Mouse (Mus musculus) myocyte (in vitro differentiated cells): ENCODE measurements at regions not wholly inside any gene's neighbourhood (a gene's known extent, or its start where the extent isn't known, plus 50 kb on each side); places are given as distances from the start of the nearest gene placed in this dataset.

Experiments
- H3K27me3 ChIP-seq: one replicate; pipeline ENCODE4 v1.6.1; 2011; ENCODE audit not compliant: control insufficient read depth, insufficient read depth, insufficient read length
- H3K36me3 ChIP-seq: one replicate; pipeline ENCODE4 v1.6.1; 2011; ENCODE audit not compliant: control insufficient read depth, insufficient read depth
- H3K4me2 ChIP-seq: one replicate; pipeline ENCODE4 v1.6.1; 2011; ENCODE audit warnings: low read depth, control low read depth
- H3K4me3 ChIP-seq: one replicate; pipeline ENCODE4 v1.5.1; 2011; ENCODE audit warnings: mild to moderate bottlenecking, control low read depth, moderate library complexity
- H3K79me2 ChIP-seq: one replicate; pipeline ENCODE4 v1.6.1; 2011; ENCODE audit not compliant: control insufficient read depth, insufficient read depth
- H3ac ChIP-seq: one replicate; pipeline ENCODE4 v1.6.1; 2011; ENCODE audit not compliant: control insufficient read depth, insufficient read length
- CEBPB ChIP-seq: IDR thresholded peaks from 2 replicates; pipeline ENCODE4 v1.6.1; 2011; ENCODE audit warnings: mild to moderate bottlenecking, moderate library complexity; ENCODE audit not compliant: poor library complexity, insufficient read depth, severe bottlenecking
- E2F4 ChIP-seq: IDR thresholded peaks from one replicate; pipeline ENCODE4 v1.6.1; 2011; ENCODE audit warnings: mild to moderate bottlenecking, control low read depth, moderate library complexity; ENCODE audit not compliant: insufficient read depth
- MAX ChIP-seq: IDR thresholded peaks from one replicate; pipeline ENCODE4 v1.6.1; 2011; ENCODE audit warnings: low read depth, mild to moderate bottlenecking, control low read depth
- MYOD1 ChIP-seq, 3 experiments: IDR thresholded peaks; one replicate each; pipeline ENCODE4 v1.6.1; 2011; ENCODE audit warnings: control low read depth in 2 of 3, low read depth in 2 of 3, mild to moderate bottlenecking in 2 of 3, moderate library complexity in 1 of 3; ENCODE audit not compliant: insufficient read length in 2 of 3, control insufficient read depth in 1 of 3
- MYOG ChIP-seq, 3 experiments: IDR thresholded peaks; one replicate each; pipeline ENCODE4 v1.6.1; 2011; ENCODE audit warnings: control low read depth in 2 of 3, low read depth in 2 of 3, mild to moderate bottlenecking in 2 of 3; ENCODE audit not compliant: insufficient read length in 2 of 3, control insufficient read depth in 1 of 3, insufficient read depth in 1 of 3
- POLR2A ChIP-seq: IDR thresholded peaks from one replicate; pipeline ENCODE4 v1.6.1; 2011; ENCODE audit warnings: low read depth, mild to moderate bottlenecking, control low read depth, moderate library complexity; ENCODE audit not compliant: insufficient read length
- POLR2AphosphoS2 ChIP-seq: IDR thresholded peaks from one replicate; pipeline ENCODE4 v1.6.1; 2011; ENCODE audit warnings: low read depth, control low read depth; ENCODE audit not compliant: insufficient read length
- REST ChIP-seq: IDR thresholded peaks from one replicate; pipeline ENCODE4 v1.6.1; 2011; ENCODE audit warnings: mild to moderate bottlenecking, control low read depth, moderate library complexity; ENCODE audit not compliant: insufficient read depth, insufficient read length
- SRF ChIP-seq: IDR thresholded peaks from one replicate; pipeline ENCODE4 v1.6.1; 2011; ENCODE audit warnings: low read depth; ENCODE audit not compliant: control insufficient read depth, insufficient read length
- TCF12 ChIP-seq: IDR thresholded peaks from one replicate; pipeline ENCODE4 v1.6.1; 2011; ENCODE audit warnings: mild to moderate bottlenecking, control low read depth; ENCODE audit not compliant: poor library complexity, insufficient read depth, severe bottlenecking
- TCF3 ChIP-seq: IDR thresholded peaks from one replicate; pipeline ENCODE4 v1.6.1; 2011; ENCODE audit warnings: low read depth, control low read depth; ENCODE audit not compliant: insufficient read length
- USF1 ChIP-seq: IDR thresholded peaks from one replicate; pipeline ENCODE4 v1.6.1; 2011; ENCODE audit warnings: low read depth, mild to moderate bottlenecking, control low read depth, moderate library complexity

DNA sequence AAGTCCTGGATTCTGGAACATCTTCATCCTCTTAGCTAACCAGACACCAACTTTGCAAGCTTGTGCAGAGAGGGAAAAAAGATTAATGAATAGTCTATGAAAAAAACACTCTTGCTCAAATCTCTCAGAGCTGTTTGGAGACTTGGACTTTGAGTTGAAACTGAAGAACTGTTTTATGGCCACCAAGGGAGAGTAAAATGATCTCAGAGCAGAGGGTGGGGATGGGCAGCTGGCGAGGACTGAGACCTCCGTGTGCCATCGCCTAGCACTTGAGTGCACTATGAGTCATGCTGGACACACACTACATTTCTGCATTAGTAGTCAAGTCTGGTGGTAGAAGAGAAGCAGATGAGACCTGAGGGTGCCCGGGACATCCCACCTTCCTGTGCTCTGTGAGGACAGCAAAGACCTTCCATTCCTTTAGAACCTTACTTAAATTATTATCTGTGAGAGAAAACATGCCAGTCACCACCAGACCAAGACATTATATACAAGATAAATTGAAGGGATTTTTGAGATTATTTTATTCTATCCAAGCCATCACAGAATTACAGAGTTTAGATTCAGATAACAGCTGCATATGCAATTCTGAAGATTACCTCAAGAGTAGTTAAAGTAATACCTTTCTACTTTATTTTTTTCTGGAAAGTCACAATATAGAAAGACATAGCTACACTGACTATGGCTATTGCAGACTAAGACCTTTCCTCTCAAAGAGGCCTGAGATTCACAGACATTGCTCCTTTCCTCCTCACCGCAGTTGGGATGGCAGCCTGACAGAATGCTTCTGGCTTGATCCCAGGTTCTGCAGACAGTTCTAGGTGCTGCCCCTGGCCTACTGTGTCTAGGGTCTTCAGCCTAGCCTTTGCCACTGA is 125.0 kb upstream of the Speer4f2 start:
- H3ac ChIP-seq = no peak overlapping the region
- TF ChIP-seq CEBPB (no peak), MYOD1 (IDR thresholded peaks at IDR 0.05; ENCODE audit: control insufficient read depth in 1 of 3, insufficient read length in 2 of 3, low read depth in 2 of 3) (peak in 1 of 3 experiments; percentile 69), MYOG (IDR thresholded peaks at IDR 0.05; ENCODE audit: control insufficient read depth in 1 of 3, insufficient read depth in 1 of 3, insufficient read length in 2 of 3, low read depth in 2 of 3) (peak in 2 of 3 experiments; percentile 33 to 48), POLR2A (no peak)

DNA sequence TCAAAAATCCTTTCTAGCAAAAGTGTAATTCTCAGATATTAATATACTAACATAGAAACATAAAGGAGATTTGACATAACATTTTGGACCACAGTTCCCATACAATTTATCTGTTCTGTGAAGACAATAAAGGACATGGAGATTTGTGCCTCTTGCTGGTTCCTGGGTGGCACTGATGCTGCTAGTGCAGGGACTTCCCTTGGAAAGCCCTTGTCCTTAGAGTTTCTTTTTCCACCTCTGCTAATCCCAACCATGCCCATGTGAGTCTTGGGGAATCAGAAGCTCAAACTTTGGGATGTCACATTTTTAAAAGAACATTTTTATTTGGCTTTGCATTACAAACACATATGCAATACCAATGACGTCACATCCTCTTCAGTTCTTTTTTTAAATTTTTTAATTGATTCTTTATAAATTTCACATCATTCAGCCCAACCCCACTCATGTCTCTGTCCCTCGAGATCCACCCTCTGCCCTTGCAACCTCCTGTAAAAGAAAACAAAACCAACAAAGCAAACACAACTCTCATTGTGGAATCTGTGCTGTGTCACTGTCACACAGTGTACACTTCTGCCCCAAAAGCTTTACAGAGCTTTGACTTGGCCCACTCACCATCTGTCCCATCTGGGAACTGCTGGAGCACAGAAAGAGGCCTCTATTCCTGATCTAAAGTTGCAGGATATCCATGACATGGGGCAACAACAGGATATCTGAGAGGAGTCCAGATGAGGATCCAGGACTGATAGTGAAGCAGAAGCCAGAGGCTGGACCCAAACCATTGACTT is 112.2 kb upstream of the Speer4f2 start:
- no peaks in the 10 kb centered on the region for H3K79me2 ChIP-seq
- H3ac ChIP-seq = no peak overlapping the region
- no peak overlapping the region for H3K4me3 ChIP-seq
- no peaks in the 10 kb centered on the region for H3K36me3 ChIP-seq
- TF ChIP-seq POLR2AphosphoS2 = no peak
- TF ChIP-seq MYOG (IDR thresholded peaks at IDR 0.05; ENCODE audit: control insufficient read depth in 1 of 3, insufficient read depth in 1 of 3, insufficient read length in 2 of 3, low read depth in 2 of 3) = no peak
- no peak for TF ChIP-seq USF1
- TF ChIP-seq TCF12 = no peak
- no peak for TF ChIP-seq MAX
- TF ChIP-seq E2F4 = no peak
- no peak for TF ChIP-seq SRF
- TF ChIP-seq TCF3 = no peak
- TF ChIP-seq POLR2A = no peak
- no peak for TF ChIP-seq CEBPB
- TF ChIP-seq REST = no peak
- TF ChIP-seq MYOD1 (IDR thresholded peaks at IDR 0.05; ENCODE audit: control insufficient read depth in 1 of 3, insufficient read length in 2 of 3, low read depth in 2 of 3) = no peak
- no peaks in the 10 kb centered on the region for H3K27me3 ChIP-seq
- no peak overlapping the region for H3K4me2 ChIP-seq

More for the DNA sequence above, 125.0 kb upstream of the Speer4f2 start:
- H3K4me3 ChIP-seq = no peak overlapping the region
- no peaks in the 10 kb centered on the region for H3K79me2 ChIP-seq
- no peak overlapping the region for H3K4me2 ChIP-seq
- H3K27me3 ChIP-seq = no peaks in the 10 kb centered on the region
- no peaks in the 10 kb centered on the region for H3K36me3 ChIP-seq

DNA sequence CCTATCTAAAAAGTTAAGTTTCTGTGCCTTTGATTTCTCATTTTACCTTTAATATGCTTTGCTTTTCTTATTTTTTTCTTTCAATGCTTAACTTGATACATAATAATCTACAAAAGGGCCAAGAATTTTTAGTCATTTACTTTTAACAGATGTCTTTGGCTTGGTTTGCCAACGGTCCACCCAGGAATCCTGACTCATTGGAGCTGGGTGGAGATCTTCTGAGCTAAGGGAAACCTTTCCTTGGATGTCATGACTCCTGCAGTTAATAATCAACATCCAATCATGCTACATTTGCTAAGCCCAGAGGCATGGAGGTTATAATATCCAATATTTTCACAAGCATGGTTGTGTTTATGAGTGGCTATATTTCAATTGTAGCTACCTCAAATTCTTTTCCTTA is 110.9 kb upstream of the Speer4f2 start:
- Histone ChIP-seq H3K4me2 (no peak overlapping the region), H3K4me3 (no peak overlapping the region), H3K27me3 (no peaks in the 10 kb centered on the region), H3K36me3 (no peaks in the 10 kb centered on the region), H3K79me2 (no peaks in the 10 kb centered on the region), H3ac (no peak overlapping the region)
- no peak for TF ChIP-seq MYOD1 (IDR thresholded peaks at IDR 0.05; ENCODE audit: control insufficient read depth in 1 of 3, insufficient read length in 2 of 3, low read depth in 2 of 3)
- no peak for TF ChIP-seq REST
- no peak for TF ChIP-seq MAX
- TF ChIP-seq TCF3 = no peak
- no peak for TF ChIP-seq POLR2A
- no peak for TF ChIP-seq USF1
- no peak for TF ChIP-seq MYOG (IDR thresholded peaks at IDR 0.05; ENCODE audit: control insufficient read depth in 1 of 3, insufficient read depth in 1 of 3, insufficient read length in 2 of 3, low read depth in 2 of 3)
- TF ChIP-seq E2F4 = no peak
- no peak for TF ChIP-seq CEBPB
- no peak for TF ChIP-seq POLR2AphosphoS2
- no peak for TF ChIP-seq TCF12
- no peak for TF ChIP-seq SRF

DNA sequence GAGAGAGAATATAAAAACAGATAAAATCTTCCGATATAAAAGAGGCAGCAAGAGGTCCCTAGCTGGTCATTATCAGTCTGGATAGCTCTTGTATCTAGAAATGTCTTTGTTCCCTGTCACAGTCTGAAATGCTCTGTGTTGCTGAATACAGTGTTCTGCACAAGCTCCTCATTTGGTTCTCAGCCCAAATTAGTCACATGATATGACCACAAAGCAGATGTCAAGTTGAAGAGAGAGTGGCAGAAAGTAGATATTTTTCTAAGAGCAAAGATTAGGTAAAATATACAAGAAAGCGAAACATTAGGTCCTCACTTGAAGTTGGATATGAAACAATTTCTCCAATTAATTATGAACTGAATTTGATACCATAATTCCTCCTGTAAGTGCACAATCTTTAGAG is 101.8 kb upstream of the Speer4f2 start:
- Histone ChIP-seq H3K4me3 (no peak overlapping the region), H3K27me3 (no peaks in the 10 kb centered on the region), H3K79me2 (no peaks in the 10 kb centered on the region), H3K4me2 (no peak overlapping the region), H3K36me3 (no peaks in the 10 kb centered on the region), H3ac (no peak overlapping the region)
- TF ChIP-seq USF1 (peak; percentile 62), CEBPB (no peak), POLR2A (no peak), POLR2AphosphoS2 (no peak), MYOG (IDR thresholded peaks at IDR 0.05; ENCODE audit: control insufficient read depth in 1 of 3, insufficient read depth in 1 of 3, insufficient read length in 2 of 3, low read depth in 2 of 3) (no peak), MYOD1 (IDR thresholded peaks at IDR 0.05; ENCODE audit: control insufficient read depth in 1 of 3, insufficient read length in 2 of 3, low read depth in 2 of 3) (no peak), TCF3 (no peak), SRF (no peak)
